Mouse (Mus musculus) ES-Bruce4 (cell line): ENCODE data around the gene Tspoap1. TPM values are rescaled to one million over a fixed set of nuclear protein-coding genes. Genes with fewer than 3 reads are reported as not detected.

Source experiments
- H3K27ac ChIP-seq: 2 replicates; pipeline ENCODE4 v1.5.1; 2012; ENCODE audit warnings: low read length, inconsistent platforms; ENCODE audit not compliant: insufficient read depth
- H3K27me3 ChIP-seq: 2 replicates; pipeline ENCODE4 v1.6.1; 2012; ENCODE audit warnings: mild to moderate bottlenecking, low read length, inconsistent platforms; ENCODE audit not compliant: control insufficient read depth, poor library complexity, insufficient read depth, severe bottlenecking
- H3K36me3 ChIP-seq: 2 replicates; pipeline ENCODE4 v1.6.1; 2012; ENCODE audit warnings: inconsistent platforms, mild to moderate bottlenecking, low read length, moderate library complexity; ENCODE audit not compliant: control insufficient read depth, poor library complexity, insufficient read depth, severe bottlenecking
- H3K4me1 ChIP-seq: one replicate; pipeline ENCODE4 v1.8.1; 2011; ENCODE audit warnings: low read length; ENCODE audit not compliant: control insufficient read depth, insufficient read depth
- H3K4me3 ChIP-seq: 2 replicates; pipeline ENCODE4 v1.5.1; 2011; ENCODE audit warnings: low read depth, mild to moderate bottlenecking, low read length
- H3K9ac ChIP-seq: 2 replicates; pipeline ENCODE4 v1.6.1; 2012; ENCODE audit warnings: low read depth, mild to moderate bottlenecking, inconsistent platforms; ENCODE audit not compliant: poor library complexity, severe bottlenecking
- H3K9me3 ChIP-seq: replicated peaks from 2 replicates; pipeline ENCODE4 v1.6.1; 2012; ENCODE audit warnings: mild to moderate bottlenecking, low read length, inconsistent platforms; ENCODE audit not compliant: control insufficient read depth, poor library complexity, insufficient read depth, severe bottlenecking
- CTCF ChIP-seq: IDR thresholded peaks from one replicate; pipeline ENCODE4 v1.8.1; 2011; ENCODE audit warnings: low read depth, low read length
- EP300 ChIP-seq: IDR thresholded peaks from 2 replicates; pipeline ENCODE4 v1.6.1; 2011; ENCODE audit warnings: low read depth, low read length; ENCODE audit not compliant: insufficient read depth
- POLR2A ChIP-seq: IDR thresholded peaks from one replicate; pipeline ENCODE4 v1.8.1; 2011; ENCODE audit warnings: low read length; ENCODE audit not compliant: insufficient read depth
- polyA plus RNA-seq: library from polyadenylated mRNA; stranded (reverse); fragments of >200 nt; gene quantifications from 2 replicates; pipeline ENCODE4 v1.2.4, GENCODE M21; 2011; ENCODE audit warnings: low read depth; ENCODE audit not compliant: missing spikeins, insufficient read depth, insufficient read length

Gene Tspoap1
- polyA plus RNA-seq, 1 experiment, result 3.2 TPM

- no peak overlapping the region for H3K27ac ChIP-seq
- TF ChIP-seq EP300, result no peak
- TF ChIP-seq POLR2A, result no peak
- TF ChIP-seq CTCF, result no peak
- no peaks in the 10 kb centered on the region for H3K36me3 ChIP-seq
- H3K27me3 ChIP-seq, result no peaks in the 10 kb centered on the region
- H3K9ac ChIP-seq, result no peak overlapping the region
- peaks cover 7% of the 10 kb centered on the region for H3K4me1 ChIP-seq
- H3K9me3 ChIP-seq, result no peaks in the 10 kb centered on the region
- no peak overlapping the region for H3K4me3 ChIP-seq
Measured at GRCm38 (mm10) chr11:87751491-87751966, 8.8 kb upstream of the Tspoap1 start.

- no peak overlapping the region for H3K4me3 ChIP-seq
- TF ChIP-seq EP300, result no peak
- no peak for TF ChIP-seq POLR2A
- TF ChIP-seq CTCF, result no peak
- no peaks in the 10 kb centered on the region for H3K27me3 ChIP-seq
- H3K9me3 ChIP-seq, result no peaks in the 10 kb centered on the region
- no peak overlapping the region for H3K9ac ChIP-seq
- H3K4me1 ChIP-seq, result peaks cover 7% of the 10 kb centered on the region
- peak overlapping the region; percentile 15; the same call in 1 of the 2 replicates for H3K27ac ChIP-seq
- H3K36me3 ChIP-seq, result peaks cover 3% of the 10 kb centered on the region; the same call in 1 of the 2 replicates
Measured at GRCm38 (mm10) chr11:87752307-87752706, 8.0 kb upstream of the Tspoap1 start.

GRCm38 (mm10) chr11:87753255-87753654 lies 7.1 kb upstream of the Tspoap1 start:
- Histone ChIP-seq H3K36me3 (peaks cover 7% of the 10 kb centered on the region; the same call in 1 of the 2 replicates), H3K27me3 (no peaks in the 10 kb centered on the region), H3K4me1 (peaks cover 7% of the 10 kb centered on the region), H3K27ac (no peak overlapping the region), H3K9ac (no peak overlapping the region), H3K9me3 (no peaks in the 10 kb centered on the region), H3K4me3 (no peak overlapping the region)
- TF ChIP-seq POLR2A (no peak), CTCF (no peak), EP300 (no peak)

GRCm38 (mm10) chr11:87753891-87754501 lies 6.3 kb upstream of the Tspoap1 start:
- H3K4me1 ChIP-seq, result peaks cover 7% of the 10 kb centered on the region
- TF ChIP-seq POLR2A (no peak), CTCF (no peak), EP300 (no peak)
- H3K9ac ChIP-seq, result no peak overlapping the region
- H3K9me3 ChIP-seq, result no peaks in the 10 kb centered on the region
- H3K36me3 ChIP-seq, result peaks cover 7% of the 10 kb centered on the region; the same call in 1 of the 2 replicates
- no peaks in the 10 kb centered on the region for H3K27me3 ChIP-seq
- H3K4me3 ChIP-seq, result no peak overlapping the region
- no peak overlapping the region for H3K27ac ChIP-seq

- Histone ChIP-seq H3K4me1 (peaks cover 3% of the 10 kb centered on the region), H3K27me3 (no peaks in the 10 kb centered on the region), H3K27ac (peak overlapping the region; percentile 52), H3K9me3 (no peaks in the 10 kb centered on the region), H3K9ac (peak overlapping the region; percentile 78; the same call in 1 of the 2 replicates), H3K36me3 (peaks cover 7% of the 10 kb centered on the region; the same call in 1 of the 2 replicates), H3K4me3 (0 out of 2 replicates have a peak overlapping the region, but pooled peaks have one; percentile 2)
- no peak for TF ChIP-seq CTCF
- TF ChIP-seq EP300, result 0 out of 2 replicates have a peak, but pooled peaks have one; percentile 36
Measured at GRCm38 (mm10) chr11:87754603-87755002, 5.7 kb upstream of the Tspoap1 start.

GRCm38 (mm10) chr11:87755360-87756017 lies 4.9 kb upstream of the Tspoap1 start:
- TF ChIP-seq EP300, result 0 out of 2 replicates have a peak, but pooled peaks have one; percentile 40
- no peak for TF ChIP-seq CTCF
- TF ChIP-seq POLR2A, result peak; percentile 88
- Histone ChIP-seq H3K4me3 (peak overlapping the region; percentile 75), H3K27me3 (no peaks in the 10 kb centered on the region), H3K9ac (peak overlapping the region; percentile 78), H3K27ac (peak overlapping the region; percentile 49), H3K4me1 (peaks cover 3% of the 10 kb centered on the region), H3K9me3 (no peaks in the 10 kb centered on the region), H3K36me3 (peaks cover 7% of the 10 kb centered on the region; the same call in 1 of the 2 replicates)
